Mouse (Mus musculus) thymus, postnatal 36 days (tissue): ENCODE results near the gene Tnp2.
"Not testable (repeated sequence)": the region's sequence is repeated elsewhere in the genome, so short reads cannot be mapped to it uniquely, and the experiment has no call there.

Experiments
- DNase-seq, 2 experiments: peaks; one replicate each; pipeline ENCODE4 v3.0.0; 2022; ENCODE audit warnings: mixed read lengths in 2 of 2

Tnp2 gene

DNA sequence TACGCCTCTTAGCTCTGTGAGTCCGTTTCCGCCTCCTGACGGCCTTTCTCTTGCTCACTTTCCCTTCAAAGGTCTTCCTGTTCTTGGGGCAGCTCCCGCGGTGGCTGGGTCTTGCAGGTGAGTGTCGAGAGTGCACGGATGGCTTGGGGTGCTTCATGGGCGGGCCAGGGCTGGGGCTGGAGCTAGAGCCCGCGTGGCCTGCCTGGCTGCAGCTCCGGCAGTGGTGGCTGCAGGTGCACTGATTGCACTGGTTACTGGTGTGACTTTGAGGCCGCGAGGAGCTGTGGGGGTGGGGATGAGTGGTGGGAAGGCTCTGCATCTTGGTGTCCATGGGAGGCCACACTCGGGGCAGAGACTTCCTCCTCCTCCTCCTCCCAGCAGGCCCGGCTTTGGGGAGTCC, at the start of gene Tnp2:
Gene Tnp2 (minus strand): TSS at position 390 of the 400 bp plus-strand sequence.
- DNase-seq, result peak; percentile 72 to 77

DNA sequence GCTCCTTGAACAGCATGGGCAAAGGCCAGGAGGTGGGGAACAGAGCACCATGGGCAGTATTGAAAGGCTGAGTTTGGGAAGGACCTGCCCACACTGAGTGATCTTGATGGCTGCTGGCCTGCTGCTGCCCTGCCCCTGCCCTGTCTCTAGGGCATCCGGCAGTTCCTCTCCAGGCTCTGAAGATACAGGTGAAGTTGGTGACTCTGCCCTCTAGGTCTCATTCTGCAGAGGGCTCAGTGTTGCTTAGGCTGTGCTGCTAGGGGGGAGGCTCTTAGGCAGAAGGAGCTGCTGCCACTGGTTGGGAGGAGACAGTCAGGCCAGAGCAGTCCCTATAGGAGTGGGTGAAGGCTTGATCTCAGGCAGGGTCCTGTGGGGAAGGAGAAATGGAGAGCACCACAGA, 49.4 kb upstream of the Tnp2 start:
- peak; percentile 67 to 79 for DNase-seq

DNA sequence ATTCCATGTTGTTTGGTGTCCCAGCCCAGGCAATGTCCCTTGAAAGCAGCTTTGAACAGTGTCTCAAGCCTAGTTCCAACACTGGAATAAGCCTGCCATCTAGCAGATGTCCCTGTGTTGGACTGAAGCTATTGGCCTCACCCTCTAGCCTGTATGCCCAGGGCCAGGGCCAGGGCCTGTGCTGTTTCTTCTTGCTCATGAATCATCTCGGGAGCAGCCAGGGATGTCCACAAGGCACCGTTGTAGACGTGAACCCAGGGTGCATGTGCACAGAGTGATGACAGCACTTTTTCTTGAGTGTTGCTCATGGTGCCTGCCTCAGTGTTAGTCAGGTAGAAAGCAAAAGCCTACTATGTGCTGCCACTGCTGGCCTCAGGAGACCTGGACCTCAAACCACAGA, 48.8 kb upstream of the Tnp2 start:
- no peak for DNase-seq

DNA sequence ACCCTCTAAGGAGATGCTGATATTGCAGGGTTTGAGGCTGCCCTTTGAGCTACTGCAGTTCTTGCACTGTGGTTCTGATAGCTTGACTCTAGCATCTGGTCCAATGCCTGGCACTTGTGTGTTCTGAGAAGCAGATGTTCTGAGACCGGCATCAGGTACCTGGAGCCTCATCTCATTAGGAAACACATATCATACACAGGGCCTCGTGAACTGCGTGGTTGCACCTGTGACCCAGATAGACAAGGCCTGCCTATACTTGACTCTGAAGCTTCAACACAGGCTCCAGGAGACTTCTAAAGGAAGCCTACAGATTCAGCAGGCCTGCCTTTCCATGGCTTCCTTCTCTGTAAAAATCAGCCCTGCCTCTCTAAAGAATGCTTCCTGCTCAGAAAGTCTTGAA, 47.9 kb upstream of the Tnp2 start:
- DNase-seq, result peak; percentile 66 to 81

DNA sequence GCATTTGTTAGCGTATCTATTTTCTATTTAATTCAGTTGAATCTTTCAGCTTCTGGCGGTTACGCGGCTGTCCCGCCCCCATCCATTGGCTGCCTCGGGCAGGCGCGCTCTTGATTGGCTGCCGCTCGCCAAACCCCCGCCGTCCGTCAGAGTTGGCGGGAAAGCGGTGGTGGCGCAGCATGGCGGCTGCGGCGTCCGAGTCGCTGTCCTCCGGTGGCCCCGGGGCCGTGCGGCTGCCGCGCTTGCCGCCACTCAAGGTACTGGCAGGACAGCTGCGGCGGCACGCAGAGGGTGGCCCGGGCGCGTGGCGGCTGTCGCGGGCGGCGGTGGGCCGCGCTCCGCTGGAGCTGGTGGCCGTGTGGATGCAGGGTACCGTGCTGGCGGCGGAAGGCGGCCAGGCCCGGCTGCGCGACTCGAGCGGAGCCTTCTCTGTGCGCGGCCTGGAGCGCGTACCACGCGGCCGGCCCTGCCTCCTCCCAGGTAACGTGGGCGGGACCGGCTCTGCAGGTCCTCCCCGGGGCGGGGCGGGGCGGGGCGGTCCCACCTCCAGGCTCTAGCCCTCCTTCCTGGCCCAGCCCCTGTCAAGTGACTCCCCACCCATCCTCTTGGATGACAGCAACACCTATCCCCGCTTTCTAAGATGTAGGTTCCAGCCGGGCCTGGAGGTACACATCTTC, 46.6 kb upstream of the Tnp2 start, which contains the start of gene Rmi2:
Gene Rmi2 (plus strand): TSS at position 149 of the 677 bp plus-strand sequence.
- peak; percentile 90 to 93 for DNase-seq

DNA sequence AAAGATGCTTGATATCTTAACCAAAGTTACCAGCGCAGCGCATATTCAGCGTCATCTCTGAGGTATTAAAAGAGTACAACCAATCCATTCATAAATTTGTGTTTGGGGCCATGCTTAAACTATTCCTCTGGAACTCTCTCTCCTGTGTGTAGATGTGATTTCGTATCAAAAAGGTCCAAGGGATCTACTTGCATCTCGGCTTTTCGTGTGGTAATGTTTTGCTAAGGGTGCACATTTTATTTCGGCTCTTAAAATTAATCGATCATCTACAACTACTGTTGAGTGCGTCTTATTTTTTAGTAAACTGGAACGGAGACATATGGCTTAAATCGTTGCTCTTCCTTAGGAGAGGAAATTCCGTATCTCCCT, 46.1 kb upstream of the Tnp2 start:
- DNase-seq, result no peak

DNA sequence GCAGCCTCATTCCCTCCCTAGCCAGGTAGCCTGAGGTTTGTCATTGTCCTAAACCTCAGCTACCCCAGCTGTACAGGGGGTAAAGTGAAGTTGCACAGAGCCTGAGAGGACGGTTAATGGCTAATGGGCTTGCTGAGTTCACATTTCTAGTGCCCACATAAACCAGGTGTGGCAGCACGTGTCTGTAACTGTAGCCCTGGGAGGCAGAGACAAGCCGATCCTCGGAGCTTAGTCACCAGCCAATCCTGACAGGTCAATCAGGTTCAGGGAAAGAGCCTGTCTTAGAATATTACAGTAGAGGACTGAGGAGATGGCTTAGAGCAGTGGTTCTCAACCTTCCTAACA, 40.0 kb upstream of the Tnp2 start:
- DNase-seq, result peak in 1 of 2 experiments; percentile 48

DNA sequence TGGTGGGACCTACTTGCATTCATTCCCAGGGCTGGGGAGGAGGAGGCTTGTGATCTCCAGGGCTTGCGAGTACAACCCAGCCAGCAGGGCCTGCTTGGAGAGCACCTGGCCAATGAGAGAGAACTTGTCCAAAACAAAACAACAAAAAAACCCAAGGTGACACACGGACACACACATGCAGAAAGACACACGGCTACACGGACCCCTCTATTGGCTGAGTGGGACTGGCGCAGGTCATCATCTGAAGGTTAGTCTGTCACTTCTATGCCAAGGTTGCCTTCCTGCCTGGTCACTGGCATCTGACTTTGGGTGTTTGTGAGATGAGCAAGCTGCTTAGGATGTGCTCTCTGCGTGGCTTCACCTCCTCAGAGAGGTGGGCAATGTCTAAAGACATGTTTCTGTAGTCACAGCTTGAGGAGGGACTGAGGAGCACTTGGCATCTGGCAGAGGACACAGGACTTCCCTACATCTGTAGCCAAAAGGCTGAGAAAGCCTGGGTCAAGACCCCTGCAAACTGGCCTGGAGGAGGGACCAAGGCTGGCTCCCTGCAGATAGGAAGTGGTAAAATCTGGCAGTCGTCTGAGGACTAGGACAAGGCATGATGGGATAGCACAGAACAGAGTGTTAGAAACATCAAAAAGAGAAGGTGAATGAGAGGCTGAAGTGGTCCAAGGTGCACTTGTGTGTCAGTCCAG, 39.5 kb upstream of the Tnp2 start:
- peak; percentile 52 to 54 for DNase-seq

DNA sequence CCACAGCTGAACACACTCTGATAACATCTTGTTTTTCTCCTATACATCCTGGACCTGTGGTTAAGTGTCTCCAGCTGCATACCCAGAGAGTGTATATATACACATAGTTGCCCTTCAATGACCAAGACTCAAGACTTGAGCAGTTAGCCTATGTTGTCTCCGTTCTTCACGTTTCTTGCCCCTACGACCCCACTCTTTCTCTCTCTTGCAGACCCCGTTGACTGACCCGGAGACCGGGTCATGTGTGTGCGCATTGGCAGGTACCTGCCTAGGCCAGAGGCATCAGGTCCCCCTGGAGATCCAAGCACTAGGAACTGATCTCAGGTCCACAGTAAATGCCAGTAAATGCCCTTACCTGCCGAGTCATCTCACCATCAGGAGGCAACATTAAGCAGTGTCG, 38.8 kb upstream of the Tnp2 start:
- DNase-seq, result peak; percentile 52 to 56

DNA sequence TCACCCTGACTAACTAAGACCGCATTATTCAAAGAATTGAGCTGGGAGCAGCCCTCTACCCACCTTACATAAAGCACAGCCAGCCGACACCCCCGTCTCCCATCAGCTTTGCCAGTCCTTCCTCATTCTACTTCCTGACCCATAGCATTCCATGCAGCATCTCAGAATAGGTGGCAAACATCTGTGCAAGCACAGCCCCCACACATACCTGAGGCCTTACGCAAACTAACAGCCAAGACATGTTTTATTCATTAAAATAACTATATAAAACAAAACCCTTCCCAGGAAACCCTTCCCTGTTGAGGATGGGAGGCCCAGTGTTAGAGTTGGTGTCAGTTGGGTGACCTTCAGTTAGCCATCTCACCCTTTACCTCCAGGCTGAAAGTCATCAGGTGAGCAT, 37.4 kb upstream of the Tnp2 start:
- no peak for DNase-seq

DNA sequence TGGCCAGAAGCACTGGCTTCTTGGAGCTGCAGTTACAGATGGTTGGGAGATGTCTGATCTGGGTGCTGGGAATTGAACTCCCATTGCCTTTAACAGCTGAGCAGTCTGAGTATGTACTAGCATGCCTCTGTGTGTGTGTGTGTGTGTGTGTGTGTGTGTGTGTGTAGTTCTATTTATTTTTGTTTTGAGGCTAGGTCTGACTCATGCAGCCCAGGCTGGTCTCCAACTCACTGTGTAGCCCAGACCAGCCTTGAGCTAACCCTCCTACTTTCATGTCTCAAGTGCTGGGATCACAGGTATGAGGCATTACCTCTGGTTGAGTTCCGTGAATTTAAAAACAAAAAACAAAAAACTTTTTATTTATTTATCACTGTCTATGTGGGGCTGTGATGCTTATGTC, 36.1 kb upstream of the Tnp2 start:
- DNase-seq, result no peak

DNA sequence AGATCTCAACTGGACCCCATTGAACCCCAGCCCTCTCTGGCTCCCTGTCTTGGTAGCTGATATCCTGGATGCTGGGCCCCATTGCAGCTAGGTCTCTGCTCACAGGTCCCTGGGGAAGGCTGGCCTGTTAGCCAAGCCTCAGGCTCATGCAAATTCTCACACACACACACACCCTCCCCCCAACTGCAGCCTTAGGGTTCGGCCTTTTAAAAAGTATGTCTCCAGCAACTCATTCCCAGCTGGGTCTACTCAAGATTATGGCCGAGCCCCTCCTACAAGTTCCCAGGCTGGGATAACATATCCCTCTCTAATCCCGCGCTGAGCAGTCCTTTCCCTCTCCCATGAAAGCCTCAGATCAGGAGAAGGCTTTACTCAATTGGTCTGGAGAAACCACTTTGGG, 32.9 kb upstream of the Tnp2 start:
- no peak for DNase-seq

DNA sequence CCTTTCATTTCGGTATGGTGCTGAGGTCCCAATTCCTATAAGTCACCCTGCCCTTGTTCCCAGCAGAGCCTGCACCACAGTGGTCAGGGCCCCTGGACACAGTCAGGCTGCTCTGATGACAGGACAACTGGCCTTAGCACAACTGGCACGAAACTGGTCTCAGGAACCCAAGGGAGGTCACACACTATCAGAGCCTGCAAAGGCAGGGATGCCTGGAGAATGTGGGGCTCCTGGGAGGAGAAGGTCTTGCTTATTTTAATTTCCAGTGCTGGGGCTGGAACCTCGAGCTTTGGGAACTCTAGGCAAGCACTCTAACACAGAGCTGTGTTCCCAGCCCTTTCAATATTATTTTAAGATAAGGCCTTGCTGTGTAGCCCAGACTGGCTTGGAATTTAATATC, 31.5 kb upstream of the Tnp2 start:
- no peak for DNase-seq

DNA sequence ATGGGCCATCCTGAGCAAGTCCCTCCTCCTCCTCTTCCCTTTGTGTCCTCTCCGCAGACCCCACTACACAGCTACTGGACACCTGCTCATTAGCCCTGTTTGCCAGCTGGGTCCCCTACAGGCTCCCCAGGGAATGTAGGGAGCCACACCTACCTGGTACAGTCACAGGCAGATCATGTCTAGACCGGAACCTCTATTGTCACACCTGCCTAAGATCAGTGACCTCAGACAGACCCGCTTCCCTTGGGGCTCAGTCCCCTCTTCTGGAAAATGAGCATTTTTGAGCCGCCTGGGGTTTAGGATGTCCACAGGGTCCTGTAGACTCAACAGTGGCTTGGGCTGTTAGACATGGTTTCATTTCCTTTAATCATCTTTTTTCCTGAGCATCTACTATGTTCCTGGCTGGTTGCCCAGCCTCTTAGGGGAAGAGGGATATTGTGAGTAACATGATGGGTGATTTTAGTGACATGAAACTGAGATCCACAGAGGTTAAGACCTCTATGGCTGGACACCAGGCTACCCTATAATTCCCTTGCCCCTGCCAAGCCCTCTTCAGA, 30.2 kb upstream of the Tnp2 start:
- DNase-seq, result no peak

DNA sequence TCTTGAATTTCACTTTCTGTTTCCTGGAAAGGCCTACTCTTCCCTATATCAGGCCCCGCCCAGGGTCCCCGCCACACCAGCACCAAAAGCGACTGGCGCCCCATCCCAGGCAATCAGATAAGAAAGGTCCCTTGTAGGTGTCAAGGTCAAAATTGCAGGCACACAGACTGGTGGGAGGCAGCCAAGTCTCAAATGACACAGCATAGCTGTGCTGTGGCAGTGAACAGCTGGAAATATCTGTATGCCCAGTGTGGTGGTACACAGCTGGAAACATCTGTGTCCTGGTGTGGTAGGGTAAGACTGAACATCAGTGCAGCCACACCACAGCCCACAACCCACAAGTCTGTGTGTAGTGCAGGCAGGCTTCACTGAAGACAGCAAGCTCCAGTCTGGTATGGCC, 26.4 kb upstream of the Tnp2 start:
- no peak for DNase-seq

DNA sequence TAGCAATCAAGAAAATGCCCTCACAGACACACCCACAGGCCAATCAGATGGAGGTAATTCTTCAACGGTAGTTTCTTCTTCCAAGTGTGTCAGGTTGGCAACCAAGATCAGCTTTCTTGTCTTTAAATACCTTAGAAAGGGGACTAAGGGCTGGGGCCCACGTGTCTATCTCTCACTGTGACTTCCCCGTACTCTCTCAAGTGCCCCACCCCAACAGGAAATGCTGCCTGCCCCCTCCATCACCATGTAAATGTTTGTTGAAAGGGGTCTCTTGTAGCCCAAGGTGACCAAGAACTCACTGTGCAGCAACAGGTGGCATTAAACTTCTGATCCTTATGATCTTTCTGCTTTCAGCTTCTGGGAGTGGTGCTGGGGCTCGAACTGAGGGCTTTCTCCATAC, 25.3 kb upstream of the Tnp2 start:
- peak in 1 of 2 experiments; percentile 47 for DNase-seq

DNA sequence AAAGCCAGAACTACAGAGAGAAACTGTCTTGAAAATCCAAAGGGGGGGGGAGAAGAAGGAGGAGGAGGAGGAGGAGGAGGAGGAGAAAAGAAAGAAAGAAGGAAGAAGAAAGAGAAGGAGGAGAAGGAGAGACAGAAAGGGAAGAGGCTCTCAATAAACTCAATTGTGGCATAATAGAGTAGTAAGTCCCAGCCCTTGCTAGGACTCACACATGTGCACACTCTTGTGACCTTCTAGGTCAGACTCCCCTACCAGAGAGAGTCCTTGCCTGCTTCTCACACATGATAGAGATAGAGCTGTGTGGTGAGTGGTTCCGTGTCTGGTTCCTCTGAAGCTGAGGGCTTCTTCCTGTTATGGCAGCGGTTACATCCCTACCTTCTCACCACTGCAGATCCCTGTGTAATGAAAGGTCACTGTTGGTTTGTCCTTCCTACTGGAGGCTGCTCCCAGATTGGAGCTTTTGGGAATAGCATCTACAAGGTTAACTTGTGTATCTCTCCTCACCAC, 24.5 kb upstream of the Tnp2 start, which contains the start of gene Gm11172:
Gene Gm11172 (plus strand): TSS at position 51 of the 507 bp plus-strand sequence.
- no peak for DNase-seq

DNA sequence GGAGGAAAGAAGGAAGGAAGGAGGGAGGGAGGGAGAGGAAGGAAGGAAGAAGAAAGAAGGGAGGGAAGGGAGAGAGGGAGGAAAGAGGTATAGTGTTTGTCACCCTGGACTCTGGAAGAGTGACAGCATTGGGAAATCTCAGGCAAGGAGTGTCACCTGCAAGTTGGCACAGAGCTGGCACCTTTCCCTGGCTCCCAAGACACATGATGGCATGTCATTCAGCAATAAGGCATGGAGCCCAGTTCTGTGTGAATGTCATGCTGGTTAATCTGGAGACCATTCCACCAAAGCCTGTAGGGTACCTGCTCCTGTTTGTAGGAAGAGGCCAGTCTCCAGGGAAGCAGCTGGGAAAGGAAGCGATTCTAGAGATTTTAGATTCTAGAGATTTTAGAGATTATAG, 21.9 kb upstream of the Tnp2 start:
- DNase-seq, result no peak

DNA sequence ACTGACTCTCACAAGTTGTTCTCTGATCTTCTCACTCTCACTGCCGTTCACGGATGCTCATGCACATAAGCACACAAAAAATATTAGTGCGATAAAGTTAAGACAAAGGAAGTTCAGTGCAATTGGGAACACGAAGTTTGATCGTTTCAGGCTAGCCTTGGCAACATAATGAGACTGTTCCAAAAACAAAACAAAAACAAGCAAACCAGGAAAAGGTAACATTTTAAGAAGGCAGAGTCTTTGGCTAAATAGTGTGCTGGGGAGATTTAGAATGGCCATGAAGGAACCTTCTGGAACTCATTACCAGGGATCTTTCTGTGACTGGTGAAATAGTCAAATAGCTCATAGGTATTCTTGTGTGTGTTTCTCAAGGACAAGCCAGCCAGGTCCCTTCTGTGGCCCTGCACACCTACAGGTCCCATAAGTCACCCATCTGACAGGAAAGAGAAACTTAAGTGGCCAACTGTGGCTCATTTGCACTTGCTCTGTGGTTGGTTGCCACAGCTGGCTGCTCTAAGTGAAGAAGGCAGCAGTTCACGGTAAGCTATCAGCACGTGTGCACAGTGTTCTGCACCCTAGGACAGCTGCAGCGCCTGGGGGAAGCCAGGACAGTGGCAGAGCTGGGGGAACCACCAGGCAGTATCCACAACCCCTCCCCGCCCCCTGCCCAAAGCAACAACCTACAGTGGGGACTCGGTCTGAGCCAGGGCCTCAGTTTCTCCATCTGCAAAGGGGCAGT, 17.5 kb upstream of the Tnp2 start, which contains the start of gene Prm1:
Gene Prm1 (minus strand): TSS at position 51 of the 739 bp plus-strand sequence.
- peak; percentile 74 to 85 for DNase-seq

DNA sequence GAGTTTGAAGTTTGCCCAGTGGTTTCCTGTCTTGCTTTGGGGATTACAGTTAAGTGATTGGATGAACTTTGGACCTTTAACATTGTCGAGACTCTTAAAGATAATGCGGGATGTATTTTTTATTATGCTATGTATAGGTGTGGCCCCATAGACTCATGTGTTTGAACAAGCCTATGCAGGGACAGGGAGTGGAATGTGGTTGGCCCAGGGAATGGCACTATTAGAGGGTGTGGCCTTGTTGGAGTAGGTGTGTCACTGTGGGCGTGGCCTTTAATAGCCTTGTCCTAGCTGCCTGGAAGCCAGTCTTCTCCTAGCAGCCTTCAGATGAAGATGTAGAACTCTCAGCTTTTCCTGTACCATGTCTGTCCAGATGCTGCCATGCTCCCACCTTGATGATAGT, 14.0 kb upstream of the Tnp2 start:
- not testable (repeated sequence) for DNase-seq

DNA sequence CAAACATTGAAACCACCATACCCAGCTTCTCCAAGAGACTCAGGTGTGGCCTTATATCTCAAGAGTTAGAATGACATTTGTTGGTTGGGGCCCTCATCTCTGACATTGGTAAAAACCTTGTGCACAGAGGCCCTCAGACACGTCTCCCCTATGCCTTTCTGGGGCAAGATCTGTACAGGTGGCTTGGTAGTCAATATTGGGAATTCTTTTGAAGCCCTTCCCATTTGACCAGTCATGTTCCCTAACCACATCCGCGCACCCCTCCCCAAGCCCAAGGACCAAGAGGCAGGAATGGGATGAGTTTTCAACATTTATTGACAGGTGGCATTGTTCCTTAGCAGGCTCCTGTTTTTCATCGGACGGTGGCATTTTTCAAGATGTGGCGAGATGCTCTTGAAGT, 7.6 kb upstream of the Tnp2 start, which contains the start of gene Prm2:
Gene Prm2 (minus strand): TSS at position 101 of the 400 bp plus-strand sequence.
- DNase-seq, result no peak

DNA sequence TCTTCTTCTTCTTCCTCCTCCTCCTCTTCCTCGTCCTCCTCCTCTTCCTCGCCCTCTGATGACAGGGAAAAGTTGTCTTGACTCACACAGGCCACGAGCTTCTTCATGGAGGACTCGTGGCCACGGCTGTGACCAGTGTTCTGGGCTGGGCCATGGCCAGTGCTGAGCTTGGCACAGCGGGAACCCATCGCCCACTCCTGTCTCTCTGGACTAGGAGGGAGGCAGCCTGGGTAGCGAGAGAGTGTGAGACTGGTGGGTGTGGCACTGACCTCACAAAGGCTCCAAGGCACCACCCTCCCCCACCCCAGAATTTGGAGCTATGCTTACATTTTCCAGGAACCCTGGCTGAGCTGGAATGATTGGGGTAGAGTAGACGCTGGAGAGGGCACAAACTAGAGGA, 2.2 kb upstream of the Tnp2 start, which contains the start of gene Prm3:
Gene Prm3 (minus strand): TSS at position 213 of the 400 bp plus-strand sequence.
- DNase-seq, result no peak

DNA sequence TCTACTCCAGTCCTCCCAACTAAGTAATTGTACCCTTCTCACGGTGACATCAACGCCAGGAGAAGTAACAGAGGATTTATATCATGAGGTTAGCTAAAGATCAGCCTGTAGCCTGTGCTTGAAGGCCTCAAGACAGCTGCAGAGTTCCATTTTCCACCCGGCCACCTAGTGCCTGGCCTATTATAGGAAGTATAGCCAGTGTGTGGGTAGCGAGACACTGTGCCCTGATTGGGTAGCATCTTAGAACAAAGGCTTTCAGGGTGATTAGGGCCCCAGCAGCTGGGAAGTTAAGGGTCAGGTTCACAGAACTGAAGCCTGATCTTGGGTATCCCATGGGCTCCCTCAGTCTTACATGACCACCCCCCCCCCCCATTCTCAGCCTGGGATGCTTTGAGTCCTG, 406 bp upstream of the Tnp2 start:
- DNase-seq, result no peak
